Mouse (Mus musculus): ENCODE results near the gene Trmt1l.
A peak's percentile ranks its signal among the peaks of the same experiment; 100 is the strongest.

The Trmt1l gene

DNA sequence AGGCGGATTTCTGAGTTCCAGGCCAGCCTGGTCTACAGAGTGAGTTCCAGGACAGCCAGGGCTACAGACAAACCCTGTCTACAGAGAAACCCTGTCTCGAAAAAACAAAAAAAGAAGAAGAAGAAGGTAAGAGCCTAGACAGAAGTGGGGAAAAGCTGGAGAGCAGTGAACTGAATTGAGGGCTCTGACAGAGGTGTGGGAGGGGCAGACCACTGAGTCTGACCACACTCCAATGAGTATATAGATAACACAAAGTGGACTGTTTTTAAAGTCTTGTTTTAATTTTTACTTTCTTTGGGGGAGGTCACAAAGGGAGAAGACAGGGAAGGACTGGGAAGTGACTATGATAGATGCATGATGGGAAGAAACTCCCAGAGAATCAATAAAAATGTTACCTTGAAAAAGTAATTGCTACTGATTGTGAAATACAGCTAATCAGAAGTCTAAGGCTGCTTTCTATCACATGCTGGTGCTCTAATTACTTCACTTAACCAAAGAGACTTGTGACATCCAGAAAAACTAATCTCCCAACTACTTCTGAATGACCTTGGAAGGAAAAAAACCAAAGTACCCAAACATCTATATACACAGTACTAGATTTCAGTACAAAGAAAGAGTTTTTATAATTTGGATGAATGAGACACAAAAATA is 67.4 kb downstream of the Trmt1l start:
- DNase-seq: no peak

DNA sequence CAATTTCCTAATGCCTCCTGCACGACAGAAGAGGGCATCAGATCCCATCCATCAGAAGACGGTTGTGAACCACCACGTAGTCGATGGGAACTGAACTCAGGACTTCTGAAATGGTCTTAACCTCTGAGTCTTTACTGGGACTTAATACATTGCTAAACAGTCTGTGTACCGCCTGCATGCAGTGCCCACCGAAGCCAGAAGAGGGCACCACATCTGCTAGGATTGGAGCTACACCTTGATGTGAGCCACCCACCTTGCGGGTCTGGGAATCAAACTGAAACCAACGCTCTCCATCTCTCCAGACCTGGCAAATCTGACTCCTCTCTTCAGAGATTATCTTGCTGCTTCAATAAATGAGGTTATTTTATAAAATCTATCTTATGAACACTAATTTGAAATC is 68.7 kb downstream of the Trmt1l start:
- peak; percentile 57 to 65 for DNase-seq

DNA sequence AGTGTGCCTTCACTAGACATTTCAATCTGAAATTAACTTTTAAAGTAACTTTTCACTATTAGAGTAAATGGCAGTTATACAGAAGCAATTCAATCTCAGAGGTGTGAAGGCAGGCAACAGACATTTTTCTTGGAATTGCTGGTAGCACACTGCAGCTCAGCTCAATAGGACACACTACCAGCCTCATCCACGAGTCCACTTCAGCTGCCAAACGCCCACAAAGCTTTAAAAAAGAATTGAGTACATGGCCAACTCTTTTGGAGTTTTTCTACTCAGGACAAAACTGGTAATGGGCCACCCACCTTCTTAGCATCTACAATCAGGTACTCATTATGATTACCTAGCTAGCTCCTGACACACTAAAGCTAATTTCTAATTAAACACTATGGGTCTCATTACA is 69.6 kb downstream of the Trmt1l start:
- no peak for DNase-seq

DNA sequence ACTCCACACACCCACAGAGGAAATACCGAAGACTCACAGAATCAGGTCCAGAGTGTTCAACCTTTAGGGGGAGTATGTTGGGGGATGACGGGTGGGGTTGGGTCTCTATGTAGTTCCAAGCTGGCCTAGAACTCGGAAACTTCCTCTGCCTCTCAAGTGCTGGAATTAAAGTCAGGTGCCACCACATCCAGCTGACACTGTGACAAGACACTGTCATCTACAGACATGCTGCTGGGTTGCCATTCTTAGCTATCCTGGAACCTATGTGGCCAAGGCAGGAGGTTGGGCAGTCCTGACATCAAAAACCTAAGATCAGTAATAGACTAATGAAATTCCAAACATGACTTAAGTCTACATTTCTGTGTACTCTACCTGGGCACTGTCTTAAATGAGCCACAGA is 70.0 kb downstream of the Trmt1l start:
- DNase-seq: no peak

DNA sequence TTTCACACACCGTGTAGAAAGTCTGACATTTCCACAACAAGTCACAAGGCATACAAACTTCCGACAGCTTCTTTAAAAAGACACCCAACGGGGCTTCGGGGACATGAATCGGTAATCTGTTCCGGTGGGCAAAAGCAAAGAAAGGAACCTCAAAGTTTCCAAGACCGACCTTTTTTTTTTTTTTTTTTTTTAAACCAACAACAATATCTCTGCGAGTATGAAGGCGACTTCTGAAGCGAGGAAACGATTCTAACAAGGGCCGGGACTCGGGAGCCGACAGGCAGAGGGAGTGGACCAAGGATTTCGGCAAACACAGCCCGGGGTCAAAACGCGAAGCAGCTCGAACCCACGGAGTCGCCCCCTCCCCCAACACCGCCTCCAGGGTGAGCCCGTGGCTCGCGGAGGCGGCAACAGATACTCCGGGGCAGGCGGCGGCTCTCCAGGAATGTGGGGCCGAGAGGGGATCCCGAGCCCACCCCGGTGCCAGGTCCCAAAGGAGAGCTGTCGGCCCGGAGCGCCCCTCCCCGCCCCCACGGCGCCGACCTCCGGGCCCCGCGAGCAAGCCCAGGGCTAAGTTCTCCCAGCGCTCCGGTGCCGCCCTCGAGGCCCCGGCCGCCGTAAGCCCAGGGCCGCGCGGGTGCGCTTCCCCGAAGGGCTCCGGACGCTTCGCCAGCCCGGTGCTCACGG is 71.6 kb downstream of the Trmt1l start:
- DNase-seq: peak; percentile 59 to 74

DNA sequence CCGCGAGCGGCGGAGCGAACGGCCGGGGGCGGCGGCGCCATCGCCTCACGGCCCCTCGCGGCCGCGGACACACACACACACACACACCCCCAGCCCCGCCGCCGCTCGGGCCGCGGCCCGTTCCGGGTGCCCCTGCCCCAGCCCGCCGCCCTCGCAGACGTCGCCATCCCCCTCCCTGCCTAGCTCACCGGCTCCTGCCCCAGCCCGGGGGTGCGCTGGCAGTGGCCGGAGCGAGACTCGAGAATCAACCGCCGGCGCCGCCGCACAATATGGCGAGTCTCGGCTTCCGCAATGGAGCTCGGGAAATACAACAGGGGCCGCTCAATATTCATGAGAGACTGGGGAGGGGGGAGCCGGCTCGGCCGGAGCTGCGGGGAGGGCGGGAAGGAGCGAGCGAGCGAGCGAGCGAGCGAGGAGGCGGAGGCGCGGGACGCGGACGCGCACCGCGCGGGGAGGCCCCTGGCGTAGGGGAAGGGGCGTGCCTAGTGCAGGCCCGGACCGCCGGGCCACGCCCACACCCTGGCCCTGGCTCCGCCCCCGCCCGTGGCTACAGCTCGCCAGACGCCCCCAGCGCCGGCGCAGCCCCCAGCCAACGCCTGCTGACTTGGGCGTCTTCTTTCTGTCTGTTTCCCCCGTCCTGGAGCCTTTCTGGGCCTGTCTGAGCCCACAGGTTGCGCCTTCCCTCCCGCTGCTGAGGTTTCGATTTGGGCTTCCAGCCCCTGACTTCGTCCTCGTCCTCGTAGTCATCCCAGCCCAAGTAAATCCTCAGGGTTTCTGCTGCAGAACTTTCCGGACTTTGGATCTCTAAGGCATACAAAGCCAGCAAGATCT is 72.4 kb downstream of the Trmt1l start, which contains the start of gene Rnf2:
Gene Rnf2 (minus strand): TSS at position 425 of the 831 bp plus-strand sequence.
- DNase-seq: peak; percentile 94 to 97
